Mouse (Mus musculus) stomach, embryonic 15.5 days (tissue): ENCODE results near the gene Esr2. TPM values are rescaled to one million over a fixed set of nuclear protein-coding genes. Genes with fewer than 3 reads are reported as not detected.

Experiments used
- ATAC-seq: fragments of 200-750 bp; cut with Nextera tagmentation; 2 replicates; pipeline ENCODE4 v1.8.0; 2017; ENCODE audit warnings: low read depth, moderate number of reproducible peaks, moderate TSS enrichment; ENCODE audit not compliant: insufficient read depth, low FRiP score
- H3K27ac ChIP-seq: fragments of 300-500 bp; sonication (generic); 2 replicates; pipeline ENCODE4 v1.5.1; 2015; ENCODE audit warnings: mild to moderate bottlenecking, inconsistent platforms
- H3K27me3 ChIP-seq: fragments of 300-500 bp; sonication (generic); replicated peaks from 2 replicates; pipeline ENCODE4 v1.6.1; 2015; ENCODE audit warnings: inconsistent platforms
- H3K36me3 ChIP-seq: fragments of 300-500 bp; sonication (generic); 2 replicates; pipeline ENCODE4 v1.6.1; 2015; ENCODE audit warnings: inconsistent platforms
- H3K4me1 ChIP-seq: fragments of 300-500 bp; sonication (generic); 2 replicates; pipeline ENCODE4 v1.6.1; 2015; ENCODE audit warnings: inconsistent platforms
- H3K4me2 ChIP-seq: fragments of 300-500 bp; sonication (generic); 2 replicates; pipeline ENCODE4 v1.6.1; 2015; ENCODE audit warnings: mild to moderate bottlenecking, inconsistent platforms
- H3K4me3 ChIP-seq: fragments of 300-500 bp; sonication (generic); replicated peaks from 2 replicates; pipeline ENCODE4 v1.5.1; 2015; ENCODE audit warnings: inconsistent platforms
- H3K9ac ChIP-seq: fragments of 300-500 bp; sonication (generic); 2 replicates; pipeline ENCODE4 v1.6.1; 2015; ENCODE audit warnings: inconsistent platforms
- H3K9me3 ChIP-seq: fragments of 300-500 bp; sonication (generic); 2 replicates; pipeline ENCODE4 v1.6.1; 2016; ENCODE audit warnings: inconsistent platforms
- WGBS: fragments of 180-500 bp; shearing (Covaris S2); methylation state at CpG from one replicate; pipeline ENCODE4 v1.1.7; 2015; 5-methylcytosine and 5-hydroxymethylcytosine counted together
- polyA plus RNA-seq: library from polyadenylated mRNA; unstranded; fragments of >200 nt; fragmentation: Nextera tagmentation; extraction: Ambion mirVana; gene quantifications from 2 replicates; pipeline ENCODE4 v1.2.1, GENCODE M21; 2015

The Esr2 gene
- polyA plus RNA-seq, 1 experiment from 2014 or later, result 0.13 TPM

GRCm38 (mm10) chr12:76080876-76081556 is 96.0 kb downstream of the Esr2 start:
- no peak for ATAC-seq
- no peaks in the 10 kb centered on the region for H3K36me3 ChIP-seq
- no peaks in the 10 kb centered on the region for H3K9me3 ChIP-seq
- H3K4me3 ChIP-seq, result no peak overlapping the region; the same call in 1 of the 2 replicates
- peaks cover 3% of the 10 kb centered on the region; the same call in 1 of the 2 replicates for H3K4me1 ChIP-seq
- H3K27ac ChIP-seq, result no peak overlapping the region
- no peak overlapping the region for H3K9ac ChIP-seq
- H3K27me3 ChIP-seq, result no peaks in the 10 kb centered on the region
- 40% methylated on average over 14 of the region's 14 CpGs for WGBS
- peak overlapping the region; percentile 49 for H3K4me2 ChIP-seq

- H3K4me3 ChIP-seq, result no peak overlapping the region
- WGBS, result 67% methylated on average over 7 of the region's 7 CpGs
- ATAC-seq, result no peak
- no peaks in the 10 kb centered on the region for H3K4me1 ChIP-seq
- no peaks in the 10 kb centered on the region for H3K27me3 ChIP-seq
- no peak overlapping the region for H3K9ac ChIP-seq
- no peak overlapping the region for H3K4me2 ChIP-seq
- H3K27ac ChIP-seq, result no peak overlapping the region
- H3K36me3 ChIP-seq, result peaks cover 7% of the 10 kb centered on the region; the same call in 1 of the 2 replicates
- H3K9me3 ChIP-seq, result no peaks in the 10 kb centered on the region
Measured at GRCm38 (mm10) chr12:76073981-76074380, 103.1 kb downstream of the Esr2 start.

- peaks cover 7% of the 10 kb centered on the region; the same call in 1 of the 2 replicates for H3K36me3 ChIP-seq
- no peak overlapping the region for H3K4me3 ChIP-seq
- H3K27me3 ChIP-seq, result no peaks in the 10 kb centered on the region
- no peaks in the 10 kb centered on the region for H3K4me1 ChIP-seq
- no peak for ATAC-seq
- H3K4me2 ChIP-seq, result no peak overlapping the region; the same call in 1 of the 2 replicates
- no peak overlapping the region for H3K9ac ChIP-seq
- no peak overlapping the region for H3K27ac ChIP-seq
- H3K9me3 ChIP-seq, result no peaks in the 10 kb centered on the region
- 42% methylated on average over 13 of the region's 13 CpGs for WGBS
Measured at GRCm38 (mm10) chr12:76073066-76073826, 103.8 kb downstream of the Esr2 start.

GRCm38 (mm10) chr12:76071935-76072849 is 104.9 kb downstream of the Esr2 start:
- Histone ChIP-seq H3K4me3 (0 out of 2 replicates have a peak overlapping the region, but pooled peaks have one; percentile 0), H3K4me1 (no peaks in the 10 kb centered on the region), H3K27ac (peak overlapping the region; percentile 23; the same call in 1 of the 2 replicates), H3K9me3 (no peaks in the 10 kb centered on the region), H3K36me3 (peaks cover 7% of the 10 kb centered on the region; the same call in 1 of the 2 replicates), H3K4me2 (peak overlapping the region; percentile 17; the same call in 1 of the 2 replicates), H3K9ac (no peak overlapping the region), H3K27me3 (no peaks in the 10 kb centered on the region)
- WGBS, result 31% methylated on average over 19 of the region's 19 CpGs
- no peak; the same call in 1 of the 2 replicates for ATAC-seq

Other genes starting within 250 kb of the Esr2 start
- not detected in 2 replicates for gene Tex21, start 69.5 kb upstream of the Esr2 start, polyA plus RNA-seq
- gene Mthfd1, start 78.0 kb upstream of the Esr2 start, polyA plus RNA-seq, result 87.7 and 108 TPM in 2 replicates
- 4.1 TPM in 2 replicates for gene Akap5, start 147.6 kb upstream of the Esr2 start, polyA plus RNA-seq
- 13.7 and 14.5 TPM in 2 replicates for gene Zbtb25, start 192.3 kb upstream of the Esr2 start, polyA plus RNA-seq
- 8.9 and 9.5 TPM in 2 replicates for gene Zbtb1, start 193.0 kb upstream of the Esr2 start, polyA plus RNA-seq
- gene Hspa2, start 226.9 kb upstream of the Esr2 start, polyA plus RNA-seq, result 11.3 and 11.7 TPM in 2 replicates
- 2.9 and 3.2 TPM in 2 replicates for gene Ppp1r36, start 240.3 kb upstream of the Esr2 start, polyA plus RNA-seq